Mouse (Mus musculus) hindbrain, embryonic 11.5 days (tissue): ENCODE data around the gene Fev. TPM values are rescaled to one million over a fixed set of nuclear protein-coding genes. Genes with fewer than 3 reads are reported as not detected.
A peak's percentile ranks its signal among the peaks of the same experiment; 100 is the strongest.

Experiments used
- ATAC-seq: fragments of 200-750 bp; cut with Nextera tagmentation; 2 replicates; pipeline ENCODE4 v1.8.0; 2017; ENCODE audit warnings: mild to moderate bottlenecking, moderate TSS enrichment, moderate library complexity; ENCODE audit not compliant: low FRiP score
- DNase-seq: peaks from one replicate; pipeline ENCODE4 v3.0.0-alpha.2; 2015; ENCODE audit warnings: low spot score
- H3K27ac ChIP-seq: fragments of 300-500 bp; sonication (generic); 2 replicates; pipeline ENCODE4 v1.5.1; 2014; ENCODE audit warnings: mild to moderate bottlenecking, low read depth, low read length
- H3K27me3 ChIP-seq: fragments of 300-500 bp; sonication (generic); 2 replicates; pipeline ENCODE4 v1.6.1; 2014; ENCODE audit warnings: mild to moderate bottlenecking, low read length, moderate library complexity, mixed read lengths; ENCODE audit not compliant: control insufficient read depth, insufficient read depth
- H3K36me3 ChIP-seq: fragments of 300-500 bp; sonication (generic); 2 replicates; pipeline ENCODE4 v1.6.1; 2014; ENCODE audit warnings: mild to moderate bottlenecking, low read length, moderate library complexity, mixed read lengths; ENCODE audit not compliant: control insufficient read depth, insufficient read depth
- H3K4me1 ChIP-seq: fragments of 300-500 bp; sonication (generic); replicated peaks from 2 replicates; pipeline ENCODE4 v1.6.1; 2014; ENCODE audit warnings: low read length, mixed read lengths; ENCODE audit not compliant: control insufficient read depth, insufficient read depth
- H3K4me2 ChIP-seq: fragments of 300-500 bp; sonication (generic); replicated peaks from 2 replicates; pipeline ENCODE4 v1.6.1; 2014; ENCODE audit warnings: mild to moderate bottlenecking, low read depth, low read length
- H3K4me3 ChIP-seq: fragments of 300-500 bp; sonication (generic); 2 replicates; pipeline ENCODE4 v1.5.1; 2014; ENCODE audit warnings: low read depth, low read length
- H3K9ac ChIP-seq: fragments of 300-500 bp; sonication (generic); 2 replicates; pipeline ENCODE4 v1.6.1; 2014; ENCODE audit warnings: low read depth, low read length
- H3K9me3 ChIP-seq: fragments of 300-500 bp; sonication (generic); 2 replicates; pipeline ENCODE4 v1.6.1; 2016; ENCODE audit warnings: low read length; ENCODE audit not compliant: control insufficient read depth
- WGBS: fragments of 180-500 bp; shearing (Covaris S2); extraction: QIAGEN DNeasy Blood & Tissue Kit; methylation state at CpG from one replicate; pipeline ENCODE4 v1.1.7; 2014; 5-methylcytosine and 5-hydroxymethylcytosine counted together
- polyA plus RNA-seq: library from polyadenylated mRNA; unstranded; fragments of >200 nt; fragmentation: Nextera tagmentation; extraction: Ambion mirVana; gene quantifications from 2 replicates; pipeline ENCODE4 v1.2.1, GENCODE M21; 2014

Gene Fev
- 1.3 and 3.0 TPM in 2 replicates for polyA plus RNA-seq

- Histone ChIP-seq H3K9ac (no peak within 1 kb of the TSS), H3K4me3 (peak within 1 kb of the TSS; percentile 20), H3K4me2 (peak within 1 kb of the TSS; percentile 45), H3K27ac (no peak within 1 kb of the TSS), H3K36me3 (no peaks in the 10 kb centered on the region), H3K27me3 (peaks cover 88% of the 10 kb centered on the region), H3K4me1 (peaks cover 12% of the 10 kb centered on the region; the same call in 1 of the 2 replicates), H3K9me3 (no peaks in the 10 kb centered on the region)
- no peak for ATAC-seq
- 1% methylated on average over 40 of the region's 43 CpGs for WGBS
- DNase-seq, result peak; percentile 46
Measured at GRCm38 (mm10) chr1:74885369-74886042, at the start of gene Fev. Gene Fev (minus strand): TSS chr1:74885419.

GRCm38 (mm10) chr1:74927621-74928296 is 42.5 kb upstream of the Fev start:
- no peak for DNase-seq
- Histone ChIP-seq H3K4me2 (no peak overlapping the region), H3K9ac (no peak overlapping the region), H3K4me3 (no peak overlapping the region), H3K36me3 (no peaks in the 10 kb centered on the region), H3K4me1 (no peaks in the 10 kb centered on the region), H3K9me3 (no peaks in the 10 kb centered on the region), H3K27me3 (peaks cover 2% of the 10 kb centered on the region; the same call in 1 of the 2 replicates), H3K27ac (no peak overlapping the region)
- no peak for ATAC-seq
- 76% methylated on average over 9 of the region's 9 CpGs for WGBS

DNA sequence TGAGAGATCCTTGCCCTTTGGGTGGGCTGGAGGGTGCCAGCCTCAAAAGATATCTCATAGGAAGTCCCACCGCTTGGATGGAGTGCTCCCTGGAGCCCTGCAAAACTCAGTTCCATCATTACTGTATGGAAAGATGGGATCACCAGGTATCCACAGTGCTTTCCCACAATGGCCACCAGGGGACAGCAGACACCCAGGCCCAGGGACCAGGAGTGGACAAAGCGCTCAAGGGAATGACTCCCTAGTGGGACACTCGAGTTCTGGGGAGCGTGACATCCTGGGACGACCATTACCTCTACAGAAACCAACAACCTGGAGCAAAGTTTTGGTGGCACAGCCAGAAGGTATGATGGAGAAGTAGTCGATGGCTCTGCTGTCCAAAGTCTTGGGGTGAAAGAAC is 41.5 kb upstream of the Fev start:
- Histone ChIP-seq H3K27ac (no peak overlapping the region), H3K4me2 (no peak overlapping the region), H3K9me3 (no peaks in the 10 kb centered on the region), H3K9ac (no peak overlapping the region), H3K4me1 (no peaks in the 10 kb centered on the region), H3K27me3 (peaks cover under 1% of the 10 kb centered on the region; the same call in 1 of the 2 replicates), H3K36me3 (no peaks in the 10 kb centered on the region), H3K4me3 (no peak overlapping the region)
- no peak; the same call in 1 of the 2 replicates for ATAC-seq
- DNase-seq, result peak; percentile 62
- WGBS, result 42% methylated on average over 6 of the region's 6 CpGs

DNA sequence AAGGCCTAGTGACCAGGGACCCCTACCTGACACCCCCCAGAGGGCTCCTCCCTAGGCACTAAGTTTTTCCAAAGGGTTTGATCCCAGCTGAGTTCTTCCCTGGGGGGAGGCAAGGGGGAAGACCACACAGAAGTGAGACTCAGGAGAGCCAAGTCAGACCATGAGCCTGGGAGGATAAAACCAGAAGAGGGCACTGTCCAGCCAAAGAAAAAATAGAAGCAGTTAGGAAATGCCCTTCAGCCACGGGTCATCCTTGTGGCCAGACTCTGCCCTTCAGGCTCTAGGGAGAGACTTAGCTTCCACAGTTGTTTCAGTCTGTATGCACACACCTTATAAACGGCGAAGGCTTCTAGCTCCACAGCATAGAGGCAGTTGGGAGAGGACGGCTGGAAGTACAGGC is 39.2 kb upstream of the Fev start:
- DNase-seq, result no peak
- H3K36me3 ChIP-seq, result no peaks in the 10 kb centered on the region
- no peaks in the 10 kb centered on the region for H3K9me3 ChIP-seq
- no peak overlapping the region for H3K4me2 ChIP-seq
- no peaks in the 10 kb centered on the region for H3K4me1 ChIP-seq
- 65% methylated on average over 4 of the region's 4 CpGs for WGBS
- no peak overlapping the region for H3K9ac ChIP-seq
- no peaks in the 10 kb centered on the region for H3K27me3 ChIP-seq
- H3K27ac ChIP-seq, result no peak overlapping the region
- ATAC-seq, result no peak
- no peak overlapping the region for H3K4me3 ChIP-seq

DNA sequence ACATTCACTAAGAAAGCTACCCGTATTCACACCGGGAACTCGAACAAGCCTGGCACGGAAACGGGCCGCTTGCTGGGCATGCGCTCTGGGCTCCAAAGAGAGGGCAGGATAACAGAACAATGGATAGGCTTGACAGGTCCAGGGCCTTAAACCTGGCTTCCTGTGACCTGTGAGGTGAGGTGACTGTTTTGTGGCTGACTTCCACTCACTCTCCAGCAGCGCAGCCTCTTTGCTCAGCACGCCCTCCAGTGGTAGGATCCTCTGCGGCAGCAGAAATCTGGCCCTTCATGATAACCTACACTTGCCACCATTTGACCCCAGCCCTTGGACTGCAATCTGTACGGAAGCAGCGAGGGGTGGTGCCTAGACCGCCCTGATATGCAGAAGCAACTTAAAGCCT is 30.5 kb upstream of the Fev start:
- no peak overlapping the region for H3K4me2 ChIP-seq
- 22% methylated on average over 13 of the region's 13 CpGs for WGBS

GRCm38 (mm10) chr1:74902191-74902590 is 17.0 kb upstream of the Fev start:
- H3K36me3 ChIP-seq, result no peaks in the 10 kb centered on the region
- 22% methylated on average over 6 of the region's 6 CpGs for WGBS
- ATAC-seq, result no peak

More for the DNA sequence above, 30.5 kb upstream of the Fev start:
- no peak overlapping the region for H3K9ac ChIP-seq
- H3K4me3 ChIP-seq, result no peak overlapping the region
- ATAC-seq (no peak), DNase-seq (peak; percentile 43)
- H3K9me3 ChIP-seq, result no peaks in the 10 kb centered on the region
- no peaks in the 10 kb centered on the region for H3K36me3 ChIP-seq
- H3K4me1 ChIP-seq, result no peaks in the 10 kb centered on the region
- H3K27me3 ChIP-seq, result no peaks in the 10 kb centered on the region; the same call in 1 of the 2 replicates
- H3K27ac ChIP-seq, result no peak overlapping the region

DNA sequence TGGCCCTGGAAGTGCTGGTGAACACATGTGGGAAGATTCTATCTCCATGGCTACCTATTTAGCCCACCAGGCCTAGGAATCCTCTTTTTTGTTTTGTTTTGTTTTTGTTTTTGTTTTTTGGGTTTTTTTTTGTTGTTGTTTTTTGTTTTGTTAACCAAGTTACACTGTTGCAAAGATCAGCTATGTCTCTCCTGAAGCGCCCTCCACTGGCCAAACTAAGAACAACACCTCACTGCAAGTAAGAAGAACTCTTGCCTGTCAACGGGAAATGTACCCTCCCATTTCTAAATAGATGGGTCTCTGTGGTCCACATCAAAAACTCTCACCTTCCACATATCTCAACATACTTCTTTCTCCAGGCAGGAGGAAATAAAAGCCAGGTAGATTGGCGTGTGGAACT is 16.5 kb upstream of the Fev start:
- peaks cover 60% of the 10 kb centered on the region for H3K27me3 ChIP-seq
- ATAC-seq, result no peak
- no peak overlapping the region for H3K4me3 ChIP-seq
- WGBS, result 3% methylated on average over 3 of the region's 3 CpGs
- peak; percentile 77 for DNase-seq
- H3K27ac ChIP-seq, result no peak overlapping the region
- no peaks in the 10 kb centered on the region for H3K9me3 ChIP-seq
- H3K4me1 ChIP-seq, result no peaks in the 10 kb centered on the region; the same call in 1 of the 2 replicates
- no peaks in the 10 kb centered on the region for H3K36me3 ChIP-seq
- H3K4me2 ChIP-seq, result no peak overlapping the region
- H3K9ac ChIP-seq, result no peak overlapping the region

More at GRCm38 (mm10) chr1:74902191-74902590, 17.0 kb upstream of the Fev start:
- Histone ChIP-seq H3K9ac (no peak overlapping the region), H3K4me2 (no peak overlapping the region), H3K4me3 (no peak overlapping the region), H3K27ac (no peak overlapping the region), H3K4me1 (no peaks in the 10 kb centered on the region; the same call in 1 of the 2 replicates), H3K9me3 (no peaks in the 10 kb centered on the region), H3K27me3 (peaks cover 55% of the 10 kb centered on the region)
- no peak for DNase-seq

DNA sequence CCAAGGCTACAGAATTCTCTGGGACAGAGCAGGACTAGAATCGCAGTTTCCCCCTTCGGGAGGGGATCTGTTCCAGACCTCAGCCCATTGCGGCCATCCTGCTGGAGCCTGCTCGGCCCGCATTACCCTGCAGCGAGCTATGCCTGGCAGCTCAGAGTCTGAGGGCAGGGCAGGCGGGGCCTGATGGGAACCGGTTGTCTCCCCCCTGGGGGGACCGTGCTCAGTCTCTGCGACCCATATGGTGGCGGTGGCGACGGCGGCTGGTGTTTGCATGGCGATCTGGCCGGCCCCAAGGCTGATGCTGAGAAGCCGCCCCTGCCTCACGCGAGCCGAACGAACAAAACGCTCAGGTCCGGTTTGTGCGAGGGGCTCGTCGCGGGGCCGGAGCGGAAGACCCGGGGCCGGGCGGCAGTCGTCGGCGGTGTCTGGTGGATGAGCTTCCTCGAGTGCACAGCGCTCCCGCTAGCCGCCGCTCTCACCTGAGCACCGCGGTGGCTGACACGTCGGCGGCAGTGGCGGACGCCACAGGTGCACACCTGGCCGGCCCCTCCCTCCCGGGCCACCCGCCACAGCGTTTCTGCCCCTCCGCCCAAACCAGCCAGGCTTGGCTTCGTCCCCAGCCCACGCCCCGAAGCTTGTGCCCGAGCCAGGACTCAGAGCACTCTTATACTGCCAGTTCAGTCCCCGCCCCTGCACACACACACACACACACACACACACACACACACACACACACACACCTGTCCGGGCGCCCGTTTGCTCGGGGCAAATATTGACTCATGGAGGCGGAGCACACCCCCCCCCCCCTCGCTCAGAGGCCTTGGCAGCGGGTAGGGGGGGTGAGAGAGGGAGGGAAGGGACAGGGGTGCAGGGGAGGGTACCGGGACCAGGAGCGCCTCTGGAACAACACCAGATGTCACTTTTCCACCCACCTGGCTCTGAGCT is 15.4 kb upstream of the Fev start:
- ATAC-seq (0 out of 2 replicates have a peak, but pooled peaks have one; percentile 33), DNase-seq (peak; percentile 56)
- Histone ChIP-seq H3K4me2 (peak overlapping the region; percentile 54), H3K4me1 (no peaks in the 10 kb centered on the region; the same call in 1 of the 2 replicates), H3K27ac (no peak overlapping the region), H3K36me3 (no peaks in the 10 kb centered on the region), H3K4me3 (peak overlapping the region; percentile 33), H3K27me3 (peaks cover 68% of the 10 kb centered on the region), H3K9ac (0 out of 2 replicates have a peak overlapping the region, but pooled peaks have one; percentile 19), H3K9me3 (no peaks in the 10 kb centered on the region)
- 1% methylated on average over 63 of the region's 66 CpGs for WGBS
